Mouse (Mus musculus) MEL (cell line): ENCODE measurements around the gene Ocln.

Experiments used
- EP300 ChIP-seq, 2 experiments: IDR thresholded peaks; 2 replicates each; pipeline ENCODE4 v1.6.1; 2011; ENCODE audit warnings: improper control_type of control experiment in 2 of 2, low read length in 2 of 2, low read depth in 1 of 2, mild to moderate bottlenecking in 1 of 2
- GATA1 ChIP-seq: IDR thresholded peaks from 2 replicates; pipeline ENCODE4 v1.6.1; 2011; ENCODE audit warnings: low read depth, low read length, improper control_type of control experiment
- MAFK ChIP-seq: IDR thresholded peaks from 2 replicates; pipeline ENCODE4 v1.6.1; 2011; ENCODE audit warnings: low read depth, mild to moderate bottlenecking, low read length, improper control_type of control experiment, borderline replicate concordance
- POLR2AphosphoS2 ChIP-seq: IDR thresholded peaks from 2 replicates; pipeline ENCODE4 v1.6.1; 2011; ENCODE audit warnings: low read length, improper control_type of control experiment
- RCOR1 ChIP-seq: IDR thresholded peaks from 2 replicates; pipeline ENCODE4 v1.6.1; 2012; ENCODE audit warnings: low read depth, mild to moderate bottlenecking, inconsistent platforms, low read length, improper control_type of control experiment
- TCF12 ChIP-seq: IDR thresholded peaks from 2 replicates; pipeline ENCODE4 v1.6.1; 2014; ENCODE audit warnings: low read depth, mild to moderate bottlenecking, inconsistent platforms, low read length, improper control_type of control experiment, moderate library complexity
- USF1 ChIP-seq: IDR thresholded peaks from 2 replicates; pipeline ENCODE4 v1.6.1; 2014; ENCODE audit warnings: low read depth, mild to moderate bottlenecking, inconsistent platforms, low read length, improper control_type of control experiment, moderate library complexity

GRCm38 (mm10) chr13:100544220-100544662 is 8.3 kb downstream of the Ocln start:
- TF ChIP-seq USF1 (no peak), POLR2AphosphoS2 (no peak), TCF12 (no peak), RCOR1 (no peak), GATA1 (no peak), MAFK (no peak), EP300 (IDR thresholded peaks at IDR 0.05; ENCODE audit: low read depth in 1 of 2, low read length in 2 of 2) (no peak)
